Mouse (Mus musculus): ENCODE results near the gene Bcas1. TPM values are rescaled to one million over a fixed set of nuclear protein-coding genes. Genes with fewer than 3 reads are reported as not detected.

The Bcas1 gene
- 0.44 TPM for polyA plus RNA-seq (2014; fragmentation: Illumina TruSeq; extraction: RNeasy Lipid Tissue Mini Kit (QIAGEN cat#74804); ENCODE audit: low read depth, low replicate concordance)

GRCm38 (mm10) chr2:170427704-170428103 lies at the start of gene Bcas1:
Gene Bcas1 (minus strand): TSS chr2:170427845.

Other genes with a start within 250 kb of the Bcas1 start
- 46.3 TPM for gene Pfdn4, start 68.6 kb upstream of the Bcas1 start, polyA plus RNA-seq (2014; fragmentation: Illumina TruSeq; extraction: RNeasy Lipid Tissue Mini Kit (QIAGEN cat#74804); ENCODE audit: low read depth, low replicate concordance)
- 43.9 TPM for gene Cyp24a1, start 69.3 kb upstream of the Bcas1 start, polyA plus RNA-seq (2014; fragmentation: Illumina TruSeq; extraction: RNeasy Lipid Tissue Mini Kit (QIAGEN cat#74804); ENCODE audit: low read depth, low replicate concordance)
- gene 4930470P17Rik, start 174.2 kb upstream of the Bcas1 start, polyA plus RNA-seq (2014; fragmentation: Illumina TruSeq; extraction: RNeasy Lipid Tissue Mini Kit (QIAGEN cat#74804); ENCODE audit: low read depth, low replicate concordance) = not detected